Mouse (Mus musculus) common myeloid progenitor, adult 5-6 weeks (primary cell): Measurements from ENCODE around the gene Gm10024. TPM values are rescaled to one million over a fixed set of nuclear protein-coding genes. Genes with fewer than 3 reads are reported as not detected.
"Not testable (repeated sequence)": the region's sequence is repeated elsewhere in the genome, so short reads cannot be mapped to it uniquely, and the experiment has no call there.

ENCODE experiments used
- ATAC-seq: replicated peaks from 2 replicates; pipeline ENCODE4 v1.8.0; 2016; ENCODE audit warnings: low read depth, mild to moderate bottlenecking, moderate TSS enrichment, inconsistent platforms; ENCODE audit not compliant: poor library complexity, severe bottlenecking
- total RNA-seq: library from RNA; stranded (forward); fragments of 200-1000, 187-1606 nt; gene quantifications from 2 replicates; pipeline ENCODE4 v1.2.3, GENCODE M21; 2017

Gene Gm10024
- total RNA-seq: not detected in 2 replicates

DNA sequence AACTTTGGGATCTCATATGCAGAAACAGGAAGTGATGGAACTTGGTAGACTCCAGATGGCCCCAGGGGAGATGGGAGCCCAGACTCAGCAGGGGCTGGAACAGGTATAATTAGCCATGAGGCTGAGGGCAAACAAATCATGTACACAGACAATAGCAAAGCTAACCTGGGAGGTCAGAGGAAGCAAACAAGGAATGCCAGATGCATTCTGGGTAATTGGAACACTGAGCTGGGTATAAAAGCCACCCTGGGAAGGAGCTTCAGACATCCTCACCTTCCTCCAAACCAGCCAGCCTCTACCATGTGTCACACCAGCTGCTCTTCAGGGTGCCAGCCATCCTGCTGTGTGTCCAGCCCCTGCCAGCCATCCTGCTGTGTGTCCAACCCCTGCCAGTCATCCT lies at the start of gene Gm10024:
TSS of gene Gm10024 (plus strand) at position 301 of the 400 bp plus-strand sequence.
- ATAC-seq: not testable (repeated sequence)

DNA sequence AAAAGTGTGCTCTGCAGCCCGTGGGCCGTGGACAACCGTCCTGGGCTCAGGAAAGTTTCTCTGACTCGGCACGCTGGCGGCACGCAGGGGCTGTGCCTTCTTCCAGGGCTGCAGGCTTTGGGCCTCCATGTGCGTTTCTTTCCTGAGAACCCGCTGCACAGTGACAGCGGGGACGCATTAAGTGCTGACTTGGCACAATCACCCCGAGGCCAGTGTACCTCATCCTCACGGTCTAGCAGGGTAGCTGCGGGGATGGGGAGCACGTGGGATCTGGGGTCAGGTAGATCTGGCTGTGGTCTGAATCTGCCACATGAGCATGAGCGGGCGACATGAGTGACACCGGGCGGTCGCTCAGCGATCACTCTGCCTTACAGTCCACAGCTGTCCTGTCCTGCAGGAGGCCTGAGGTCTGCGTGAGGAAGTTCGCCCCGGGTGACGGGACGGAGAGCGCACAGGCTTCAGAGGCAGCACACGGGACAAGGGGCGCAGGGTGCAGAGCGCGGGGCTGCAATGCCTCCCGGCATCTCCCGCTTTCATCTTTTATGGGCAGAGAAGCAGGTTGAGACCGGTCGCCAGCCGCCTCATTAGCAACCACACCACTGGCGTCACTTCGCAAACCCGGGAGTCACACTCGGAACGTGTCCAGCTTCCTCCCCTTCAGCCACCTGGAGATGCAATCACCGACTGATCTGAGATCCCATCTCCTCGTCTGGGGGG lies 47.1 kb upstream of the Gm10024 start:
- ATAC-seq: no peak

DNA sequence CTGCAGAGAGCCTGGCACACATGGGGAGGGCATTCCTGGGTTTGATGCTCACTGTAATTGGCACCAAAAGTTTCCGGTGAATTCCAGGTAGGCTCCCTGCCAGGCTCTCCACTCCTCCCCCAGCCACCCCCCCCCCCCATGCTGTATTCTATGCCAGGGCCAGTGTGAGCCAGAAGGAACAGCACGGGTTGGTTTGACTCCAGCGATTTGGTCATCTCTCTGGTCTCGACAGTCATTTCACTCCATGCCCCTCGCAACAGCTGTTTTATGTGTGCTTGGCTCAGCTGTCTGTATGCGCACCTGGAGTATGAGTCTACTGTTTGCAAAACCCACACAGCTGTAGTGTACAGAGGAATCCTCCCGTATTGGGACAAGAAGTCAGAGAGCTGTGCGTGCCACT lies 44.9 kb upstream of the Gm10024 start:
- ATAC-seq: no peak

DNA sequence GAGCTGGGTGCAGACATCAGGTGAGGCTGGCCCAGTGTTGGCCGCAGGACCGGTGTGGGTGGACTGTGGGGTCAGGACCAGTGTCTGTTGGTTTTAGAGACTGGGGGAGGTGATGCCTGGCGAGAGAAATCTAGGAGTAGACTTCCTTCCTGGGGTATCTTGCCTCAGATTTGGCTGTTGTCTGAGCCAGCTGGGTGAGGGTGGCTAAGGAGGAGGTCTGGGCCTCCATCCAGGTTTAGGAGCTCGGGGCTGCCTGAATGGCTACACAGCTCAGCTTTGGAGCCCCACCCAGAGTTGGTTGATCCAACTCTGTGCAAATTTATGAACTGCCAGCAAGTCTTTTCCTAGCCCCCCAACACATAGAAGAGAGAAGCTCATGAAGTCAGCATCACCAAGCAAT lies 43.9 kb upstream of the Gm10024 start:
- no peak for ATAC-seq

DNA sequence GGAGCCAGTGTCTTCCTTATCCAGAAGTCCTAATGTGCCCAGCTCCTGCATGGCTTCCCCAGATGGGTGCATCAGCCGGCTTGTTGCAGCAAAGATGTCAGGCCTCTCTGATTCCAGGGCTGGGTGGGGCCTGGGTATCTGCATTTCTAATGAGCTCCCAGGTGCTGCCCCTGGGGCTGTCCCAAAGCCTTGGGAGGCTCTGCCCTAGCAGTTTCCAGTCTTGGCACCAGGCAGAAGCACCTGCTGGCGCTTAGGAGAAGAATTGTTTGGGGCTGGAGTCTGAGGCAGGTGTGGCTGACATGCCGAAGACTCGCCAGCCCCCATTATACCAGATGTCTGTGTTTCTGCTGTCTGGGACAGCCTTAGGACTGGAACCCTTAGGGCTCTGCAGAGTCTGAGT lies 40.5 kb upstream of the Gm10024 start:
- no peak for ATAC-seq

DNA sequence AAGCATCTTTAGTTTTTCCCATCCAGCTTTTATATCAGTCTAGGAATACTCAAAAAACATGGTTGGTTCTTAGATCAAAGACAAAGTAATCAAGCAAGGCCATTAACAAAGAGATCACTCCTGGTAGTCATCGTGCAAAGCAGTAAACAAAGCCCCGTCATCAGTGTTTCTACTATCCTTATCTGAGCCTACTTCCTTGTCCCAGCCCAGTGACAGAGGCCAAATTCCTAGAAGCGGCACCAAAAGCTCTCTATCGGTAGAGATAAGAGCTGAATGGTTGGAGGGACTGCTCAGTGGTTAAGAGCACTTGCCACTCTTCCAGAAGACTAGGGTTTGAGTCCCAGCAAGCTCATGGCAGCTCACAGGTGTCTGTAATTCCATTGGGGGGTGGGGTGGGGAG lies 39.7 kb upstream of the Gm10024 start:
- ATAC-seq: peak; percentile 36; the same call in 1 of the 2 replicates

DNA sequence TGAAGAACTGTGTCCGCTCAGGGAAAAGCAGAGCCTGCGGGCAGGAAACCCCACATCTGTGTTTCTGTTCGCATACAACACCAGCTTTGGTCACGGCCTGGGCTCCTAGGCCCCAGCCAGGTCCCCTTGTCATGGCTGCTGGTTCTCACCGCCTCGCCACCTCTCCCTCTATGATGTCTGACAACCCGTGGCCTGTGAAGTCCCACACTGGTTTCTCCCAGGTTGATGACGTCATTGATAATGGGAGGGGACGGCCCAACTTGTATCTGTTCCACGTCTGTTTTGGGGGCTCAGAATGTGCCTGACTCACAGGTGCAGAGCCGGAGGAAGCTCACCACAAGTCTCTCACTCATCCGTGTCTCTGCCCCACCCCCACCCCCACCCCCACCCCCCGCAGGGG lies 37.5 kb upstream of the Gm10024 start:
- ATAC-seq: no peak

DNA sequence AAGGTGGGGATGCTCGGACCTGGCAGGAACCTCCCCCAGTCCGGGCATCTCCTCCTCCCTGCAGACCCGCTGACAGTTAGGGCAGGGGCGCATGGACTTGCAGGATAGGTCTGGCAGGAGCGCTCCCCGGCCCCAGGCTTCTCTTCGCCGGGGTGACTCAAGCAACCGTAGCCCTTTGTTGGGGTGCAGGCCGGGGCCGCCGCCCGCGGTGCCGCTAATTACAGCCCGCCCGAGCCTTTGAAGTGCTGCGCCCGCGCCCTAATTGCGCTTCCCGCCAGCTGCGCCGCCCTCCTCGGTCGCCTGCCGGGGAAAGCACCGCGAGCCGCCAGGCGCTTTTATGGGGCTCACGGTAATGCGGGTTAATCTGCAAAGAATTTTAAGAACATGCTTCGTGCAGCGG lies 33.7 kb upstream of the Gm10024 start:
- 0 out of 2 replicates have a peak, but pooled peaks have one; percentile 32 for ATAC-seq

DNA sequence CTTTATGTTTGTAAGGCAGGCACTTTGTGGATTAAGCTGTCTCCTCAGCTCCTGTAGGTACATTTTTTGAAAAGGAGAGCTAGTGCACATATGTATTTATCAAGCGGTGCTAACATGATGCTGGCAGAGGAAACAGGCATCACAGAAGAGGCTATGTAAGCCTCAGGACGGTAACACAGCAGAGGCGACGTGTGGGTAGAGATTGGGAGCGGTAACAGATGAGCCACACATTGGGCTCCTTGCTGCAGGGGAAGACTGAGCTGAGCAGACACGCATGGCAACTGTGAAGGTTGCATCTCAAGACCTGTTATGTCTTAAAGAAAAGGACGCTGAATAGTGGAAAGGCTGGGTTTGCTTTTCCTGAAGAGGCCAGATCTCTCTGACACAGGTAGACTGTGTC lies 28.3 kb upstream of the Gm10024 start:
- ATAC-seq: no peak

DNA sequence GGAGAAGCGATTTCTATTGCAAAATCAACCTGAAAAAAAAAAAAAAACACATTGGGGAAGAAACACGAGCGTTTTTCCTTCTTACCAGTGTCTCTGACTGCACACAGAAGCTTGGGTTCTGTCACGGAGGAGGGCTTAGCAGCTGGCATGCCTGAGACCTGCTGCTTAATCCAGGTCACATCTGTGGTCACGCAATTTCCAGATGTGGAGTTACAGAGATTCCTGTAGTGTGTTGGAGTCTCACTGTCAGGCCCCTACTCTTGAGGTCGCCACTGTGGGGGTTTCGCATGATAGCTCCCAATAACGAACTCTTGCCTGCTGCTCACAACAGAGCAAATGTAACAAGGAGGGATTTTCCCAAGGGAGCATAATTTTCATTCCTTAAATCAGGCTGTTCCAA lies 27.1 kb upstream of the Gm10024 start:
- ATAC-seq: no peak

DNA sequence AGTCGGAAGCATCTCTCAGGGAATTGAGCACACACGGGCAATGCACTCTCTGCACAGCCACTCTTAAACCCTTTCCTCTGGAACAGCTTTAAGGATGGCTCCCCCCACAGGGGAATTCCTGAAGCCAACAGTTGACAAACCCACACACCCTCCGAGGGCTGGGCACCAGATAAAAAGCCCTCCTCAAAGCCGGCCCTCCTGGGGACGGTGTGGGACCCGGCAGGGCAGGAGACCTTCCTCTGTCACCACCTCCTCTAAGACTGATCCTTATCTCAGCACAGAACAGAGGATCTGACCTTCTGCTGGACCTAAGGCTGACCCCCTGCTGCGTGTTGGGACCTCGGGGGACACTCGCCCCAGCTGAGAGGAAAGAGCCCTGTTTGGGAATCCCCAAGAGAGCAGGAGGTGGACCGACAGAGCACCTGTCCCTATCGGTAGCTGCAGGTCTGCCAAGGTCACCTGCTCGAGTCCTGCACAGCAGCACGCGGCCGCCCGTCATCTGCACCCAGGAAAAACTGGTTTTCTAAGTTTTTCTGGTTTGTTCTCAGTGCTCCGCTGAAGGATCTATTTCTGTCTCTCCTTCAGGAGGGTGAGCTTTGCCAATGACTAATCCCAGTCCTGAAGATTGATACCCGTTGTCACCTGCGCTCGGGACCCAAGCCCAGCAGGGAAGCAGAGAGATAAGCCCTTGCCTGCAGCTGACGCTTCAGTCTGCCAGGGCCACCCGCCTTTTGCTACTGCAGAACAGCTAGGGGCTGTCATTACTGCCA lies 25.2 kb upstream of the Gm10024 start, which contains the start of gene Tspear:
TSS of gene Tspear (plus strand) at position 675 of the 770 bp plus-strand sequence.
- no peak for ATAC-seq

DNA sequence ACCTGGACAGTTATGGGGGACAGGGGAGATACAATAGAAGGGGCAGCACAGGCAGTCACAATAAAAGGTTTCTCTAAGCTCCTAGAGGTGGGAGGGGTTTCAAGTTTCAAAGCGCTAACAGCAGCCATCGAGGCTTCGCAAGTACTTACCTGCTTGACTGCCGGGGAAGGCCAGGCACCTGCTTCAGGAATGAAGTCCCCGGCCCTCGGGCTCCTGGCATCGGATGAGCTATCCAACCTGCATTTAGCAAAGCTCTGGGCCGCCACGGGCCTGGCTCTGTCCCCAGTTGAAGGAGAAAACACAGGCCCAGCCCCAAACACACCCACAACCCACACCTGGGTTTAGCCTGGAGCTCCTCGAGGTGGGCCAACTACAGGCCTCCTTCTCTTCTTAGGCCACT lies 24.2 kb upstream of the Gm10024 start:
- ATAC-seq: no peak

DNA sequence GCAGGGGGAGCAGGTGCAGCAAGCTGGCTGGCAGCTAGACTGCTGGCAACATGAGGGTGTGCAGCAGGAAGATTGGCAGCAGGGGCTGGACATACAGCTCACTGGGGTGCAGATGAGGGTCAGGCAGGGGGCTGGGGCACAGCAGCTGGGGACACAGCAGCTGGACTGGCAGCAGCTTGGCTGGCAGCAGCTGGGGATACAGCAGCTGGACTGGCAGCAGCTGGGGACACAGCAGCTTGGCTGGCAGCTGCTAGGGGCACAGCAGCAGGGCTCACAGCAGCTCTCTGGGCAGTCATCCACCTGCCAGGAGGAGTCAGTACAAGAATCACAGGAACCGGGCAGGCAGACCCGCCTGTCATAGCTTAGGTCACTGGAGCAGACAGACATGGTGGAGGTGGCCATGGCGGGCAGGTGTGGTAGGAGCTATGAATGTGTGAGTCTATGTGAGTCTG lies 20.9 kb upstream of the Gm10024 start, which contains the start of gene Gm19402:
TSS of gene Gm19402 (minus strand) at position 402 of the 452 bp plus-strand sequence.
- not testable (repeated sequence) for ATAC-seq

DNA sequence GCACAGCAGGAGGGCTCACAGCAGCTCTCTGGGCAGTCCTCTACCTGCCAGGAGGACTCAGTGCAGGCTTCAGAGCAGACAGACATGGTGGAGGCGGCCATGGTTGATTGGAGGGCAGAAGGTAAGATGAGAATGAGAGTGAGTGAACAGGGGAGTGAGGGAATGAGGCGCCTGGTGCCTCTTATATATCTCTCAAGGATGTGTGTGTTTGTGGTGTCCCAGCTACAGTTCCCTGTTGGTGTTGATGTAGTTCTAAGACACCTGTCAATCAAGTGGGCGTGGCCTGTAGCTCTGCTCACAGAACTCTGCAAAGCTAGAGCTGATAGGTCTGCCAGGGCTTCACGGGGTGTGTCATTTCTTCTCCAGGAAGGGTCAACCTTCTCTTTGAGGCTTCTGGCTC lies 14.1 kb upstream of the Gm10024 start, which contains the start of gene Gm9508:
TSS of gene Gm9508 (minus strand) at position 101 of the 400 bp plus-strand sequence.
- no peak for ATAC-seq

DNA sequence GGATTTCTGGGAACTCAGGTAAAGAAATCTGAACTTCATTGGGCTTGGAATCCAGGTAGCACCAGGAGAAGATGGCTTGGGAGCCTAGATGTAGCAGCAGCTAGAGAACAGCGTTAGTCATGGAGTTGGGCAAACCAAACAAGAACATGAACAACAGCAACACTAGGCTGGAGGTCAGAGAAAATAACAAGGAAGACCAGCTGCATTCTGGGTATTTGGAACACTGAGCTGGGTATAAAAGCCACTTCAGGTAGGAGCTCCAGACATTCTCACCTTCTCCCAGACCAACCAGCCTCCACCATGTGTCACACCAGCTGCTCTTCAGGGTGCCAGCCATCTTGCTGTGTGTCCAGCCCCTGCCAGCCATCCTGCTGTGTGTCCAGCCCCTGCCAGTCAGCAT lies 4.9 kb upstream of the Gm10024 start, which contains the start of gene Gm10272:
TSS of gene Gm10272 (plus strand) at position 301 of the 400 bp plus-strand sequence.
- ATAC-seq: no peak

DNA sequence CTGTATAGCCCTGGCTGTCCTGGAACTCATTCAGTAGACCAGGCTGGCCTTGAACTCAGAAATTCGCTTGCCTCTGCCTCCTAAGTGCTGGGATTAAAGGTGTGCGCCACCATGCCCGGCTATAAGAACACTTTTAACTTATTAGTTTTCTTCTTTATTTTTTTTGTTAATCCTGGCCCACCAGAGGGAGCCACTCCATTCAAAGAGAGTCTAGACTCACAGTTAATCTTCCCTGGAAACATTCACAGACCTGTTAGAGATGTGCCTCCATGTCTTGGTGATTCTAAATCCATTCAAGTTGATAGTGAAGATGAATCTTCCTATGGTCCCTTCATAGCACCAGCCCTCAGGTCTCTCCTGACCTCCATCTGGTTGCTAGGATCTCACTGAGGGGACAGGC lies 1.4 kb upstream of the Gm10024 start:
- no peak for ATAC-seq

DNA sequence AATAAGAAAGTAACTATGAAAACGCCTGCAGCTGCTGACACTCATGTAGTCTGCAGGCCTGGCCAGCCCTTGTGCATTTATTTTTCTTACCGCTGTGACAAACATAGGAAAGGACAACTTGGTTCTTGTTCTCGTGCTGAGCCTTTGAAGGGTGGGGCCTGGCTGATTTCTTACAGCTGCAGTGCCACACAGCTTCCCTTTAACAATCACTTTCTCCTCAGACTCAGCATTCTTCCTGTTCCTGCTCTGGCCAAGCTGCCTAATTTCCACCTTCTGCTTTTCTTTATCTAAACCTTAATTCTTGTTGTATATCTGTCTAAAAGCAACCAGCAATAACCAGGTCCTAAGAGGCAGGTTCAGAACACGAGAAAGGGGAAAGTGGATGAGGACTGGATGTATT lies 2.5 kb downstream of the Gm10024 start:
- ATAC-seq: peak; percentile 56

DNA sequence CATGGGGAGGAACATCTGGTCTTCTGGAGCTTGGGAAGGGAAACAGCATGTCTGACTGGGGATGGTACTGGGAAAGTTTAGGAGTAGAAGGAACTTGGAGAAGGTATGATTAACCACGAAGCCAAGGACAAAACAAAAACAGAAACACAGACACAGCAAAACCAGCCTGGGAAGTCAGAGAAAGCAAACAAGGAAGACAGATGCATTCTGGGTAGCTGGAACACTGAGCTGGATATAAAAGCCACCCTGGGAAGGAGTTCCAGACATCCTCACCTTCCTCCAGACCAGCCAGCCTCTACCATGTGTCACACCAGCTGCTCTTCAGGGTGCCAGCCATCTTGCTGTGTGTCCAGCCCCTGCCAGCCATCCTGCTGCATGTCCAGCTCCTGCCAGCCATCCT lies 4.2 kb downstream of the Gm10024 start, which contains the start of gene Gm10142:
TSS of gene Gm10142 (plus strand) at position 301 of the 400 bp plus-strand sequence.
- ATAC-seq: no peak

DNA sequence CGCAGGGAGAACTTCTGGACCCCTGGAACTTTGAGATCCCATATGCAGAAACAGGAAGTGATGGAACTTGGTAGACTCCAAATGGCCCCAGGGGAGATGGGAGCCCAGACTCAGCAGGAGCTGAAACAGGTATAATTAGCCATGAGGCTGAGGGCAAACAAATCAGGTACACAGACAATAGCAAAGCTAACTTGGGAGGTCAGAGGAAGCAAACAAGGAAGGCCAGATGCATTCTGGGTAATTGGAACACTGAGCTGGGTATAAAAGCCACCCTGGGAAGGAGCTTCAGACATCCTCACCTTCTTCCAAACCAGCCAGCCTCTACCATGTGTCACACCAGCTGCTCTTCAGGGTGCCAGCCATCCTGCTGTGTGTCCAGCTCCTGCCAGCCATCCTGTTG lies 9.0 kb downstream of the Gm10024 start, which contains the start of gene Krtap12-1:
TSS of gene Krtap12-1 (plus strand) at position 301 of the 400 bp plus-strand sequence.
- not testable (repeated sequence) for ATAC-seq

DNA sequence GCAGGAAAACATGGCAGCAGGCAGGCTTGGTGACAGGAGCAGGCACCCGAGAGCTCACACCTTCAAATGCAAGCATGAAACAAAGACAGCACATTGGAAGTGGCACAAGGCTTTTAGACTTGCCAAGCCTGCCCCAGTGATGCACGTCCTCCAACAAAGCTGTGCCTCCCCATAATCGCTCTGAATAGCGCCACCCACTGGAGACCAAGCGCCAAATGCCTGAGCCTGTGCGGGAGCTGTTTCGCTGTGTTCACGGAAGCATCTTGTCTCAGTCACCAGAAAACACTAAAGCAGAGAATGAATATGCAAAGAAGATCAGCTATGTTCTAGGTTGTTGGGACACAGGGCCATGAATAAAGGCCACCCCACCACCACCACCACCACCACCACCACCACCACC lies 13.6 kb downstream of the Gm10024 start:
- no peak for ATAC-seq

DNA sequence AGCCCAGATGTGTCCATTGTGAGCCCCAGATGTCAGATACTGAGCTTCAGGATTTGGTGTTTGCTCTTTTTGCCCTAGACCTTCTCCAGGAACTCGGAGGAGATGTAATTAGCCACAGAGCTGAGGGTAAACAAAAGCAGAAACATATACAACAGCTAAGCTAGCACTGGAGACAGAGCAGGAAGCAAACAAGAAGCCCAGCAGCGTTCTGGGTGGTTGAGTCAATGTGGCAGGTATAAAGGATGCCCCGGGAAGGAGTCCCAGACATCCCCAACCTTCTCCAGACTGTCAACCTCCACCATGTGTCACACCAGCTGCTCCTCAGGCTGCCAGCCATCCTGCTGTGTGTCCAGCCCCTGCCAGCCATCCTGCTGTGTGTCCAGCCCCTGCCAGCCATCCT lies 14.9 kb downstream of the Gm10024 start, which contains the start of gene Gm10100:
TSS of gene Gm10100 (plus strand) at position 301 of the 400 bp plus-strand sequence.
- ATAC-seq: no peak
